Mouse (Mus musculus): Measurements from ENCODE around the gene Rdh13.
A peak's percentile ranks its signal among the peaks of the same experiment; 100 is the strongest.
"Not testable (repeated sequence)": the region's sequence is repeated elsewhere in the genome, so short reads cannot be mapped to it uniquely, and the experiment has no call there.

Rdh13 gene

DNA sequence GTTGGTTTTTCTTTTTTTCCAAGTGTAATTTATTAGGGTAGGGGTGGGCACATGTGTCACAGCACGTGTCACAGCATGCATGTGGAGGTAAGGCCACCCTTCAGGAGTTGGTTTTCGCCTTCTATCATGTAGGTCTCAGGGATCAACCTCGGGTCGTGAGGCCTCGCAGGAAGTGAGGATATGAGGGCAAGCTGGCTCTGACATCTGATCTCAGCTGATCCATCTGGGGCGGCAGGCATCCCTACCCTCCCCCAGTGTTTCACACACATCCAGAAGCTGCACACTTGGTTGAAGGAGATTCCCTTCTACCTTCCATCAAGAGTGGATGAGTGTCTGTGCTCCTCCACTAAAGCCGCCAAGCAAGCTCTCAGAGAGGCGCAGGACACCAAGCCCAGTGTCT lies 13.4 kb downstream of the Rdh13 start:
- DNase-seq (ENCODE audit: low spot score), result no peak

DNA sequence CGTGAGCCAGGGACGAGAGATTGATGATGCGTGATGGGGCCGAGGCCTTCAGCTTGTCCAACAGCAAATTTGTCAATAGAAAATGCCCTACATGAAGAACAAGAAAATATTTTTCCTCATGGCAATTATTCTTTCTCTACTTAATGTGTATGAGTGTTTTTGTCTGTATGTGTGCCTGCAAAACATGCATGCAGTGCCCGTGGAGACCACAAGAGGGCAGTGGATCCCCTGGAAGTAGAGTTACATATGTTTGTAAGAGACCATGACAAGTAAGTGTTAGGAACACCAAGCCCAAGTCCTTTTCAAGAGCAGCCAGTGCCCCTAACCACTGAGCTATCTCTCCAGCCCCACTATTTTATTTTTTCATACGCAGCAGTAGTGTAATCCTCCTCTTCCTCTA lies 13.9 kb downstream of the Rdh13 start:
- DNase-seq (ENCODE audit: low spot score), result peak; percentile 64

DNA sequence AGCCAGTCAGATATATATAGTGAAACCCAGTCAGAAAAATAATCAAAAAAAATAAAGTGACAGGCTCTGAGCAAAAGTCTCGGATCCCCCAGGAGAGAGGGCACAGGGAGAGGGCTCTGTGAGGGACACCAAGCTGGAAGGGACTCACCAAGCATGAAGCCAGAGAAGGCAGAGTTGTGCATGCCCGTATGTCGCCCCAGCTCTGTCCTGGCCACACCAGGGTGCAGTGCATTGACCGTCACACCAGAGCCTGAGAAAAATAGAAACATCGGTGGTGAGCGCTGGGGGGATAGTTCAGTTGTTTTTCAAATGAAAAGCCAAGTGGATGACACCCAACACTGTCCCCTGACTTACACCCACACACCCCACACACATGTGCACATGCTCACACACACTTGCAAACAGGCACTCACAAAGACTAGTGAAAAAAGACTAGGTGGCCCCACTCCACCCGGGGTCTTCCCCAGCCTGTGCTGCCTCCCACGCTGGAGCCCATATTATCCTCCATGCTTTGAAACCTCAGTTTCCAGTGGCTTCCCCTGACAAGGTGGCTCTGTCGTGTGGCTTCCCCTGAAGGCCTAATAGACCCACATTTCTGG lies 15.1 kb downstream of the Rdh13 start:
- no peak for DNase-seq (ENCODE audit: low spot score)

DNA sequence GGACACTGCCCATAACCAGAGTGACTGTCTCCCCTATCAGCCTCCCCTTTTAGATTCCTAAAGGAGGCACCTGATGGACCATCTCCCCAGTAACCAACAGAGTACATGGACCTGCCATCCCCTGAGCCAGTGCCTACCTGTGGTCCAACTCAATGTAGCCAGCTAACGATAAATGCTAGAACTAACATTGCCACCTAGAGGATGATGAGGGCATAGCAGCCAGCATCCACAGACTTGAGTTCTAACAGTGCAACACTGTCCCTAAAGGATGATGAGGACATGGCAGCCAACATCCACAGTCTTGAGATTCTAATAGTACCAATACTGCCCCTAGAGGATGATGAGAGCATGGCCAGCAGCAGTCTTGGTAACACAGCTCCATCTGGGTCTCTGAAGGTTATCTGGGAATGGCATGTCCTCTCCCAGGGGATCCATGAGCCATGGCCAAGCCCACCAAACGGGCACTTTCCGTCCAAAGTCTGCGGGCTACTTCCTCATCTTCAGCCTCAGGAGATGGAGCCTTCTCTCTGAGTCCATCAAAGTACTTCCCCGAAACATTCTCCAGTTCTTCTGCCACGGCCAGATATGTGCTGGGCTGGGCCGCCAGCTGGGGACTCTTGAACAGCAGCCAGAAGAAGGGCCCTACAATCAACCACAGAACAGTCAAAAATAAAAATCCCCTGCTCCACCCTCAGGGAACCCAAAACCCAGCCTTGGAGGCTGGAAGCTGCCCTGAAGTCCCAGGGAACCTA lies 18.1 kb downstream of the Rdh13 start:
- peak; percentile 81 for DNase-seq (ENCODE audit: low spot score)

DNA sequence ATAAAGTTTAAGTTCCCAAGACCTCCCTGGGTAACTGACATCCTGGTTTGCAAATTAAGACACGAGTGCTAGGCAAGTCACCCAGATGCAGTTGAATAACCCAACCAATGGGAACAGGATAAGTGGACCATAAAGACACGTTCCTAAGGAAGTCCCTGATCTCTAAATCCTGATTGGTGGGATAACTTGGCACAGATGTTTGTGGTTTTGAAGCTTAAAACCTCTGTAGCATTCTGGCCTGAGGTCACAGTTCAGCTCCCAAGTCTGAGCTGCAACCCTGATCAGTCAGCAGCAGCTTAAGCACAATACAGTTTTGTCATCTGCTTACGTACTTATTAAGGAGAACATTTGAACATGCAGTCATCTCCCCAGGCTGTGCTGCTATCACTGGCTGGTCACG lies 25.2 kb downstream of the Rdh13 start:
- DNase-seq (ENCODE audit: low spot score), result no peak

DNA sequence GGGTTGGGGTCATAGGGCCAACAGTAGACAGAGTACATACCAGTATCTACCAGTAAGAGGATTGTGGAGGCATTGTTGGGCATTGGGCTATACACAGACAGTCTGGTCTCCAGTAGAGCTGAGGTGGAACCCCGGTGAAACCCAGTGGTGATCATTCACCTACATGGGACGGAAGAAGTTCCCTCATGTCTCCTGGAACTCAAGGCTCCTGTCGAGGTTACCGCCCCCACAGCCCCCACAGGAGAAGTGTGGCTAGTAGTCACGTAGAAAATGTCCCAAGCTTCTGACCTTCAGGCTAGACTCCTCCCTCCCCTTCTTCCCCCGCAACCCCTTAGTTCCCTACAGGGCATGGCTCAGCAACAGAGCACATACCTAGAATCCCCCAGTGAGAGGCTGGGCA lies 25.8 kb downstream of the Rdh13 start:
- no peak for DNase-seq (ENCODE audit: low spot score)

DNA sequence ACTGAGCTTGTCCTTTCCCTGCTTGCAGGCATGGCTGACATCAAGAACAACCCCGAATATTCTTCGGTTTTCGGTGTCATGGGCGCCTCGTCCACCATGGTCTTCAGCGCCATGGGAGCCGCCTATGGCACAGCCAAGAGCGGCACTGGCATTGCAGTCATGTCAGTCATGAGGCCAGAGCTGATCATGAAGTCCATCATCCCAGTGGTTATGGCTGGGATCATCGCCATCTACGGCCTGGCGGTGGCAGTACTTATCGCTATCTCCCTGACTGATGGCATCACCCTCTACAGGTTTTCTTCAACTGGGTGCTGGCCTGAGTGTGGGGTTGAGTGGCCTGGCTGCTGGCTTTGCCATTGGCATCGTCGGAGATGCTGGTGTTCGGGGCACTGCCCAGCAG lies 33.0 kb downstream of the Rdh13 start:
- DNase-seq (ENCODE audit: low spot score), result not testable (repeated sequence)

DNA sequence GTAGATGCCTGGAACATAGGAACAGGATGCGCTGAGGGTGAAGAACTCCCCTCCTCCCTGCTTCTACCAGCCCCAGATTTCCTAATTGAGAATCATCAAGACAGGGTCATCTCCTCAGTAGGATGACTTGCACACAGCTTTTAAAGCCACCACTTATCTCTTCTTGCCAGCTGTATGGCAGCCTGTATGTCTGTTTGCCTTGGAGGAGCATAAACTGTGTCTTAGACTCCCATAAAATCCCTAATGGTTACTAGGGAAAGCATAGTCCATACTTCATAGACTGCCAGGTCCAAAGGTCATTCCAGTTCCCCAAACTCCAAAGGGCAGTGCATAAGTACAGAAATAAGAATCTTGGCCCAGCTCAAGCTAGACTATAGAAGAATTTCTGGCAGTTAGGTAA lies 47.7 kb downstream of the Rdh13 start, which contains the start of gene Gp6:
Gene Gp6, minus strand, starts transcription at position 15 of the 400 bp plus-strand sequence.
- DNase-seq (ENCODE audit: low spot score), result no peak

Measured in T-cell, adult 2 months (primary cell).